11 mouse cellular contexts compared by ENCODE assay signal in genomic region chr6:8738396-8738795, GRCm38 (mm10). TPM values are rescaled to one million over a fixed set of nuclear protein-coding genes. Genes with fewer than 3 reads are reported as not detected.
DNase-seq lines count a peak whose midpoint lies in the region; ATAC-seq and TF ChIP-seq lines count a peak whose summit lies in the region.
"Had no signal": no experiment of that assay in that cellular context is flagged by ENCODE, and none has a peak within 500 bp of the region (broad histone marks: within the 10 kb centered on the region; RNA-seq: fewer than 3 reads in every experiment).

No protein-coding gene starts in this region.

- peak; percentile 46 for DNase-seq in 416B (ENCODE audit: low read depth)
- DNase-seq in B cell, adult 2 months = peak; percentile 16 to 29
- DNase-seq in induced T-regulatory cell, adult 2 months (ENCODE audit: low read depth) = peak; percentile 72
- DNase-seq in layer of hippocampus, postnatal 14 days (ENCODE audit: low spot score in 2 of 2) = no peak
- no peak for DNase-seq in Muller cell, postnatal 12 days (ENCODE audit: inconsistent ontology term)
- DNase-seq: cerebellum, adult 9-11 months had no signal

- H3K4me1 ChIP-seq in intestine, postnatal 0 days (replicated peaks; ENCODE audit: control insufficient read depth, insufficient read depth, low read length) = no peaks in the 10 kb centered on the region
- H3K4me1 ChIP-seq in intestine, embryonic 16.5 days (ENCODE audit: control insufficient read depth, insufficient read depth, low read length) = no peaks in the 10 kb centered on the region
- H3K4me1 ChIP-seq: liver, embryonic 15.5 days had no signal

- H3K9ac ChIP-seq in intestine, postnatal 0 days (ENCODE audit: low read depth, low read length) = no peak overlapping the region
- no peak overlapping the region for H3K9ac ChIP-seq in intestine, embryonic 16.5 days (ENCODE audit: low read depth, low read length)
- H3K9ac ChIP-seq: forebrain, embryonic 15.5 days; liver, embryonic 15.5 days had no signal

- no peaks in the 10 kb centered on the region for H3K27me3 ChIP-seq in intestine, postnatal 0 days (replicated peaks; ENCODE audit: control insufficient read depth, insufficient read depth, low read length)
- H3K27me3 ChIP-seq in intestine, embryonic 16.5 days (replicated peaks; ENCODE audit: control insufficient read depth, insufficient read depth, low read length) = no peaks in the 10 kb centered on the region
- H3K27me3 ChIP-seq: forebrain, embryonic 15.5 days; liver, embryonic 15.5 days had no signal

- peak; percentile 63 for TF ChIP-seq CTCF in intestine, postnatal 0 days (IDR thresholded peaks at IDR 0.05; ENCODE audit: low read depth)

- ATAC-seq in intestine, postnatal 0 days = no peak
- ATAC-seq in intestine, embryonic 16.5 days = no peak
- ATAC-seq: activated CD4-positive, CD25-positive, alpha-beta regulatory T cell, adult 4 months; forebrain, embryonic 15.5 days had no signal

- H3K9me3 ChIP-seq in intestine, postnatal 0 days (ENCODE audit: control insufficient read depth) = no peaks in the 10 kb centered on the region
- no peaks in the 10 kb centered on the region for H3K9me3 ChIP-seq in intestine, embryonic 16.5 days (ENCODE audit: control insufficient read depth, low read length)
- H3K9me3 ChIP-seq: forebrain, embryonic 15.5 days; liver, embryonic 15.5 days had no signal

- no peak overlapping the region for H3K4me2 ChIP-seq in intestine, postnatal 0 days (replicated peaks; ENCODE audit: low read depth)
- H3K4me2 ChIP-seq in intestine, embryonic 16.5 days (ENCODE audit: low read depth, low read length) = no peak overlapping the region
- H3K4me2 ChIP-seq: forebrain, embryonic 15.5 days; liver, embryonic 15.5 days had no signal

- WGBS in intestine, postnatal 0 days = 73% methylated on average over 4 of the region's 4 CpGs
- WGBS in intestine, embryonic 16.5 days = 66% methylated on average over 4 of the region's 4 CpGs

- H3K4me3 ChIP-seq in intestine, postnatal 0 days (ENCODE audit: low read depth, low read length) = no peak overlapping the region
- no peak overlapping the region for H3K4me3 ChIP-seq in intestine, embryonic 16.5 days (ENCODE audit: low read length)
- H3K4me3 ChIP-seq: forebrain, embryonic 15.5 days; liver, embryonic 15.5 days had no signal

- no peaks in the 10 kb centered on the region for H3K36me3 ChIP-seq in intestine, postnatal 0 days (ENCODE audit: control insufficient read depth, insufficient read depth)
- no peaks in the 10 kb centered on the region for H3K36me3 ChIP-seq in intestine, embryonic 16.5 days (ENCODE audit: control insufficient read depth, insufficient read depth, low read length)
- H3K36me3 ChIP-seq: forebrain, embryonic 15.5 days; liver, embryonic 15.5 days had no signal

- H3K27ac ChIP-seq in intestine, postnatal 0 days (ENCODE audit: low read depth, low read length) = no peak overlapping the region
- H3K27ac ChIP-seq in intestine, embryonic 16.5 days (ENCODE audit: low read length) = no peak overlapping the region
- H3K27ac ChIP-seq: forebrain, embryonic 15.5 days; liver, embryonic 15.5 days had no signal

RNA-seq across cellular contexts. Expression of gene Ica1, which starts 39.9 kb away (rescaled TPM):
- polyA plus RNA-seq in intestine, postnatal 0 days (2015; fragmentation: Nextera tagmentation; extraction: Ambion mirVana) = 11.0 and 11.3 TPM in 2 replicates
- polyA plus RNA-seq in intestine, embryonic 16.5 days (2015; fragmentation: Nextera tagmentation; extraction: Ambion mirVana) = 18.9 and 19.2 TPM in 2 replicates
- total RNA-seq in layer of hippocampus, postnatal 14 days (2021) = 10 to 100 TPM; 52.1 to 57.8 TPM

Comparison
In these comparisons a context has a peak if more than half of its experiments do, and no peak if none do; other contexts are left out.
1. DNase-seq: peak in 416B (single experiment), B cell, adult 2 months (2 of 2) and induced T-regulatory cell, adult 2 months (single experiment); none in layer of hippocampus, postnatal 14 days (0 of 2) and Muller cell, postnatal 12 days (single experiment).